Comparison of ENCODE assay signal across 24 mouse cellular contexts in genomic region chr7:101690471-101690870, GRCm38 (mm10).
"Had no signal": no experiment of that assay in that cellular context is flagged by ENCODE, and none has a peak within 500 bp of the region (broad histone marks: within the 10 kb centered on the region; RNA-seq: fewer than 3 reads in every experiment).

No protein-coding gene starts in this region.

- H3K27me3 ChIP-seq: heart, embryonic 12.5 days; hindbrain, embryonic 12.5 days; kidney, embryonic 15.5 days; limb, embryonic 13.5 days had no signal

- H3K9ac ChIP-seq: heart, embryonic 12.5 days; hindbrain, embryonic 12.5 days; hindbrain, embryonic 14.5 days; kidney, embryonic 15.5 days; limb, embryonic 13.5 days had no signal

- H3K4me3 ChIP-seq: gastrocnemius, adult 2 months; heart, embryonic 10.5 days; heart, embryonic 12.5 days; hindbrain, embryonic 10.5 days; hindbrain, embryonic 12.5 days; kidney, embryonic 15.5 days; limb, embryonic 13.5 days had no signal

- H3K27ac ChIP-seq: gastrocnemius, adult 2 months; heart, embryonic 10.5 days; hindbrain, embryonic 10.5 days; hindbrain, embryonic 12.5 days; hindbrain, embryonic 14.5 days; kidney, embryonic 15.5 days; kidney, postnatal 0 days; limb, embryonic 13.5 days had no signal

- H3K4me2 ChIP-seq: heart, embryonic 12.5 days; hindbrain, embryonic 12.5 days; hindbrain, embryonic 14.5 days; kidney, embryonic 15.5 days; limb, embryonic 13.5 days had no signal

- H3K9me3 ChIP-seq: heart, embryonic 10.5 days; heart, embryonic 12.5 days; hindbrain, embryonic 10.5 days; hindbrain, embryonic 12.5 days; kidney, embryonic 15.5 days; limb, embryonic 13.5 days had no signal

- H3K4me1 ChIP-seq: heart, embryonic 12.5 days; hindbrain, embryonic 12.5 days; limb, embryonic 13.5 days had no signal

- ATAC-seq: hindbrain, embryonic 16.5 days; intestine, embryonic 16.5 days had no signal

- DNase-seq: gastrocnemius, adult 2 months; gastrocnemius, postnatal 10 days; gastrocnemius, postnatal 25 days; heart, adult 18-20 months; heart, postnatal 10 days; heart, postnatal 4 days; kidney, adult 11 months; kidney, adult 2 months; kidney, adult 9 months; kidney, postnatal 14 days; kidney, postnatal 36 days; layer of hippocampus, adult 9-11 months; layer of hippocampus, postnatal 36 days; left cerebral cortex, postnatal 4 days had no signal
